Mouse (Mus musculus): ENCODE measurements at regions not wholly inside any gene's neighbourhood (a gene's known extent, or its start where the extent isn't known, plus 50 kb on each side); places are given as distances from the start of the nearest gene placed in this dataset.

- peak; percentile 57 for TF ChIP-seq CTCF (IDR thresholded peaks at IDR 0.05; ENCODE audit: low read depth)
- no peak for TF ChIP-seq EP300 (IDR thresholded peaks at IDR 0.05; ENCODE audit: low read depth)
Measured at GRCm38 (mm10) chr8:78061827-78062719, 151.0 kb upstream of the Ttc29 start.
